Mouse (Mus musculus): Measurements from ENCODE around the gene Samd15. TPM values are rescaled to one million over a fixed set of nuclear protein-coding genes. Genes with fewer than 3 reads are reported as not detected.

Samd15 gene
- total RNA-seq, 2 experiments from 2014 or later = 1.4 to 1.7 TPM

DNA sequence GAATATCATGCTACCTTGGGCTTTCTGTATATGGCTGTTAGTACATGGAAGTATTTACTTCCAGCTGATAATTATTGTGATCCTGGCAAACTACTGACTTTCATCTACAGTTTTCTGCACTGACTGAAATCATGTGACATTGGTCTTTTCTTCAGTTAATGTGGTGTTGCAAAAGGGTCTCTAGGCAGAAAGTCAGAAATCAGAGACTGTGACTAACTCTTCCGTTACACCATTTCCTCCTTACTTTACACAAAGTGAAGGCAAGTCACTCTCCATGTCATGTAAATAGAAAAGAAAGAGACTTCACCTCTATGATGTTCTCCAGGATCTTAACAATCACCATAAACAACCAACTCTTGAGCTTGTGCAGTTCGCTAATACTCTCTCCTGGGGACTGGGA lies 30.1 kb downstream of the Samd15 start:
- no peak for DNase-seq (ENCODE audit: low spot score in 2 of 2)

- DNase-seq (ENCODE audit: low spot score in 2 of 2) = no peak
These were observed 30.9 kb downstream of the Samd15 start for GRCm38 (mm10) chr12:87230379-87230895.

- no peak for DNase-seq (ENCODE audit: low spot score in 2 of 2)
These were observed 37.5 kb downstream of the Samd15 start for GRCm38 (mm10) chr12:87236882-87237483.

DNA sequence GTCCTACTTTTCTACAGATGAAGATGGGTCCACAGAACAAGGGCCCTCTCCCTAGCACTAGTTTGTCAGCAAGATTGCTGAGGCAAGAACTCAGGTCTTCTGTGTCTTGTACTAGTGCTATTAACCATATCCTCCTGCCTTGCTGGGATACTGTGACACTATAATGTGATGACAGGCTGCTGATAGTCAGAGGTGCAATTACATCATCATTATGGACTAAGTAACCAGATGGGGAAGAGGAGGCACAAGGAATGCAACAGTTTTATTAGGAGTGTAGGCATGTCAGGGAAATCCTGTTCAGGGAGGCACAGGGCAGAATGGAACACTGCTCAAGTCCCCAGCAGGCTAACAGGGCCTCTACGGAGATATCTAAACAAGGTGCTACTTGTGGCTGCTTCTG lies 39.1 kb downstream of the Samd15 start, which contains the start of gene Noxred1:
Noxred1 (minus strand) TSS at position 101 of the 400 bp plus-strand sequence.
- DNase-seq (ENCODE audit: low spot score in 2 of 2) = no peak

DNA sequence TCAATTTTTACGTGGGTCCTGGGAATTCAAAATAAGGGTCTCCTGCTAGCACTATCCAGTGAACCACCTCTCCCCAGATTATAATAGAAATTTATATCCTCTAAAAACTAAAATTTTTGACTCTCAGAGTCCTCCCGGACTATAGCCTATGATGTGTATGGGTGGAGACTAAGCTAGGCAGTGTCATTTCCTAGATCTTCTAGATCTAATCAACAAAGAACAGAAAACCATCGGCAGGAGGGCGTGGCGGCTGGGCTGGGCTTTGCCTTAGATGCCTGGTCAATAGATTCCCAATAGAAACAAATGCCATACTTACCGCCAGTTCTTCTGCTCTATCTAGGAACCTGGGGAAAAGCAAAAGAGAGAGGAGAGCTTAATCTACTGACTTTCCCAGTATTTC lies 50.6 kb downstream of the Samd15 start:
- no peak for DNase-seq (ENCODE audit: low spot score in 2 of 2)

DNA sequence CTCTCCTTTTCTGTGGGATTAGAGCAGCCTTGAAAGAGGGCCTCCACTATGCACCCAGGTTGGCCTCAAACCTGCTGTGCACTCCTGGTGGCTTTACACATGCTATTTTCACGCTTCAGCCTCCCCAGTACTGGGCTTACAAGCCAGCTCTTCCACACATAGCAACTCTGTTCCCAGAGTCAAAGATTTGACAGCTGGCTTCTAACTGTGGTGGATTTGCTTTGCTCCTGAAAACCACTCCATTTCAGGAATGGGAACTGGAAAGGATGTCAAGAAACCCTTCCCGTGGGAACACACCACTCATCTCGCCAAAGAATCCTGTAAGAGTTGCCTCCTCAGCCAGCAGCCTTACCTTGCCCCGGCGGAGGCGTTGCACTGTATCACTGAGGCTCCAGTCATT lies 54.4 kb downstream of the Samd15 start:
- no peak for DNase-seq (ENCODE audit: low spot score in 2 of 2)

DNA sequence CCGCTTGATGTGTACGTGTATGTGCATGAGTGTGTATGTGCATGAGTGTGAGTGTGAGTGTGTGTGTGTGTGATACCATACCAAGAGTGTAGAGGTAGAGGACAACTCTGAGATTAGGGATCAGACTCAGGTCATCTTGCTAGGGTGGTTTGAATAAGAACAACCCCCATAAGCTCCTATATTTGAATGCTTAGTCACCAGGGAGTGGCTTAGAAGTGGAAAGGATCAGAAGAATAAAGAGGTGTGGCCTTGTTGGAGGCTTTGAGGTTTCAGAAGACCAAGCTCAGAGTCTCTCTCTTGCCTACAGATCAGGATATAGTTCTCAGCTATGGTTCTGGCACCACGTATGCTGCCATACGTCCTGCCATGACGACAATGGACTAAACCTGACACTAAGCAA lies 57.1 kb downstream of the Samd15 start:
- no peak for DNase-seq (ENCODE audit: low spot score in 2 of 2)

DNA sequence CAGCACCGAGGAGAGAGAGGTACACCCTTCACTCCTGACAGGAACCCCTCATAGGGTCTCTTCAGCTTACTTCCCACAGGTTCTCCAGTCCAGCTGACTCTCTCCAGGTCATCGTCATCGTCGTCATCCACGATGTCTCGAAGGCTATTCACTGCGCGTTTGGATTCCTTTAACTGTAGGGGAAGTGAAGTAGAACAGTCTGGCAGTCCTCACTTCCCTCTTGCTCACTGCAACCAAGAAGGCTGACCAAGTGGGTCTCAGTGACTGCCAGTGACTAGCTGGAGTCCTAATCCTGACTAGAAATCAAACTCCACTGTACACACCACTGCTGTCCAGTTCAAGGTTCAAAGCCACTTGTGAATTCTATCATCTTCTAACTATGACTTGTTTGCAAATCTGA lies 61.0 kb downstream of the Samd15 start:
- no peak for DNase-seq (ENCODE audit: low spot score in 2 of 2)

Other genes starting within 250 kb of the Samd15 start
- 1 to 10 TPM; 1.0 to 2.2 TPM for gene Zdhhc22, start 209.3 kb upstream of the Samd15 start, total RNA-seq (2021)
- 1 to 10 TPM; 1.6 TPM for gene Tmem63c, start 178.4 kb upstream of the Samd15 start, total RNA-seq (2021)
- gene Ngb, start 97.2 kb upstream of the Samd15 start, total RNA-seq (2021) = 1 to 10 TPM; 3.5 to 4.2 TPM
- 100 to 1,000 TPM; 118 to 163 TPM for gene Gstz1, start 52.6 kb upstream of the Samd15 start, total RNA-seq (2021)
- 10 to 100 TPM; 10.8 to 13.3 TPM for gene Pomt2, start 51.8 kb upstream of the Samd15 start, total RNA-seq (2021)
- gene Tmed8, start 731 bp downstream of the Samd15 start, total RNA-seq (2021) = 10 to 100 TPM; 23.5 to 32.1 TPM
- under 1 TPM; 0.67 to 0.76 TPM for gene Noxred1, start 39.0 kb downstream of the Samd15 start, total RNA-seq (2021)
- 10 to 100 TPM; 35.9 to 40.3 TPM for gene Vipas39, start 66.5 kb downstream of the Samd15 start, total RNA-seq (2021)
- 100 to 1,000 TPM; 235 to 276 TPM for gene Ahsa1, start 66.8 kb downstream of the Samd15 start, total RNA-seq (2021)
- gene Ism2, start 100.0 kb downstream of the Samd15 start, total RNA-seq (2021) = under 1 TPM in 1 of 2 experiments, not detected in 1; 0.13 TPM
- 100 to 1,000 TPM; 124 to 260 TPM for gene Sptlc2, start 188.6 kb downstream of the Samd15 start, total RNA-seq (2021)
- gene Slirp, start 244.2 kb downstream of the Samd15 start, total RNA-seq (2021) = 100 to 1,000 TPM; 163 to 186 TPM
- gene Alkbh1, start 244.3 kb downstream of the Samd15 start, total RNA-seq (2021) = 10 to 100 TPM; 24.9 to 25.1 TPM